Mouse (Mus musculus) WW6 (cell line): ENCODE data around the gene Fgfr2.

ENCODE experiments used
- DNase-seq: peaks from one replicate; pipeline ENCODE4 v3.0.0-alpha.2; 2013; ENCODE audit warnings: low read depth, low spot score

Fgfr2 gene

GRCm38 (mm10) chr7:133123244-133123998 is at the start of gene Fgfr2:
TSS of gene Fgfr2 (minus strand) at chr7:133123350.
- DNase-seq: no peak

DNA sequence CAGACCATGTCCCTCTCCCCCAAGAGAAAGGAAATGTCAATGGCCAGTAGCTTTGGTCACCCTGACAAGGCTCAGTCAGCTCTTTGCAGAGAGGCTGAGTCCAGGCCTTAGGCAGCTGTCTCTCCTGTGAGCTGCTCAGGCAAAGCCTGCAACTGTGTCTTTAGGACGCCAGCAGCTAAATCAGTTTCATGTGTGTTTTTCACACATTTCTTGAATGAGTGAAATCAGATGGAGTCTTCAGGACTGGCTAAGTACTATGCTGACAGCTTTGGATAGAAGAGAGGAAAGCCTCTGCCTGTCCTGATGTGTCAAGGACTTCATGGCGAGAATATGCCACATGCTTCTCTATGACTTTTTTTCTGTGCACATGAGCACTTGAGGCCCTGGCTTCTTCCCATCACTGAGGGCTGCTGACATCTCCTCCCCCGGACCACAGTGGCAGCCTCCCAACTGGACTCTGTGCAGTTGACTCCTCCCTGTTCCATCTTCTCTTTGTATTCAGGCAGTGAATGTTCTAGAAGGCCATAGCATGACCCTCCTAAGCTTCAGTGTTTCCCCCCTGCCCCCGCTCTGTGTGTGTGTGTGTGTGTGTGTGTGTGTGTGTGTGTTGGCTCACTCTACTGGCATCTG is 48.4 kb upstream of the Fgfr2 start:
- DNase-seq: no peak

DNA sequence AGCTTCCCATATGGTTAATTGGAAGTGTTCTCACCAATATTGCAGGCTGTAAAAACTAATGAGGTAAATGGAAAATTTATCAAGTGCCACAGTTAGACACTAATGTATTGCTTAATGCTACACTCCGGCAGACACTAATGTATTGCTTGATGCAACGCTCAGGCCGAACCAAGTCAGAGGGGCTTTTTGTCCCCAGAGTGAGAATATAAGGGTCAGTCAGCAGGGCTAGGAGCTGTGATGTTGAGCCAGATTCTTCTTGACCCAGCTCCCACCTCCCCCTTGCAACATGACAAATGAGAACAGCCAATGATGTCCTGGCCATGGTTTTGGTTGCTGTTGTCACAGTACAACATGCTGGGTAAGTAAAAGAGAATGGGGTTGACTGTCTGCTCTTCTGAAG is 45.8 kb upstream of the Fgfr2 start:
- DNase-seq: no peak

GRCm38 (mm10) chr7:133167903-133168302 is 44.8 kb upstream of the Fgfr2 start:
- DNase-seq: no peak

- no peak for DNase-seq
Observed at GRCm38 (mm10) chr7:133164770-133165169, 41.6 kb upstream of the Fgfr2 start.

- no peak for DNase-seq
Observed at GRCm38 (mm10) chr7:133163011-133163410, 39.9 kb upstream of the Fgfr2 start.

DNA sequence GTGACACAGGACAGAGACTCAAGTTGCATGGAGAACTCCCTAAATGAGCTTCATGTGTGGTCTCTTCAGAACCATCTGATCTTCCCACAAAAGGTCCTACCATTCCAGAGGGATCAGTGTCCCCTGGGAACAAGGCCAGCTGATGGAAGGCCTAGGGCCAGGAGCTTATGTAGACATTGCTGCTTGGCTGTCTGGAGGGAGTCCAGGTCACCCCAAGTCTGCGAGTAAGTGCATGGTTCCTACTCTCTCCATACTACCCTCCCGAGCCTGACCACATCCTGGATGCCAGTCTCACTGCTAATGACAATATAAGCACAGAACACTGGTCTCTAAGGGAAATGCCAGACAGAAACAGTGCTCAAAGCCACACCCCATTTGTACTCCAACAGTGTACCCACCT is 39.0 kb upstream of the Fgfr2 start:
- DNase-seq: no peak

GRCm38 (mm10) chr7:133161362-133162080 is 38.4 kb upstream of the Fgfr2 start:
- DNase-seq: no peak

- no peak for DNase-seq
Observed at GRCm38 (mm10) chr7:133159519-133159918, 36.4 kb upstream of the Fgfr2 start.

DNA sequence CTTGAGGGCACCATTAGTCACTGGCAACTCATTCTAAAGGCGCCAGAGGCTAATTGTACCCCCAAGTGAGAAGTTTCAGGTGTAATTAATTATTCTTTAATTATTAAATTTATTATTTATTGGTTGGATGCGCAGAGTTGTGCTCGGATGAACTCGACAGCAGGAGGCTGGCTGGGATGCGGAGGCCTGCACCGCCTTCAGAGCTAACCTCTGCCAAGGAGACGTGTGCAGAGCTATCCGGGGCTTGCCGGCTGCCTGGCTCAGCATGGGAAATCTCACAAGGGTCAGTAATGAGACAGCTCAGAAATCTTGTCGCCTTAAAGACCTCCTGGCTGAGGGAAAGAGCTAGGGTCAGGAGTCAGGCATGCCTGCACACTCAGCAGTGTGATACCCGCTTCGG is 32.5 kb upstream of the Fgfr2 start:
- DNase-seq: no peak

DNA sequence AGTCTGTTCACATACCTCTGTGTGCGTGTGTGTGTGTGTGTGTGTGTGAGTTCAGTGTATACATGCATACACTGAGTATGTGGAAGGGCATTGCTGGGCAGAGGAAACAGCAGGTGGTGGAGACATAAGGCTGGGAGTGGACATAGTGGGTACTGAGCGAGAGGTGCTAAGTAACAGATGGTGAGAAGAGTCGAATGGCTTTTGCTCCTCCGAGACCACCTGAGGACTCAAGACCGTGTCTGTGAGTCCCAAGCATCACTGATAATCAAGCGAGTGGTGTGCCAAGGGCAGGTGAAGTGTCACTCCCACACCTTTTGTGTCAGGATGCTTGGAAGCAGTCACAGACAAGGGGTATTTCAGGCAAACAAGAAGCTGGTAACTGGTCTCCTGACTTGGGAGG is 31.7 kb upstream of the Fgfr2 start:
- DNase-seq: no peak

- DNase-seq: no peak
Observed at GRCm38 (mm10) chr7:133139689-133140336, 16.7 kb upstream of the Fgfr2 start.

DNA sequence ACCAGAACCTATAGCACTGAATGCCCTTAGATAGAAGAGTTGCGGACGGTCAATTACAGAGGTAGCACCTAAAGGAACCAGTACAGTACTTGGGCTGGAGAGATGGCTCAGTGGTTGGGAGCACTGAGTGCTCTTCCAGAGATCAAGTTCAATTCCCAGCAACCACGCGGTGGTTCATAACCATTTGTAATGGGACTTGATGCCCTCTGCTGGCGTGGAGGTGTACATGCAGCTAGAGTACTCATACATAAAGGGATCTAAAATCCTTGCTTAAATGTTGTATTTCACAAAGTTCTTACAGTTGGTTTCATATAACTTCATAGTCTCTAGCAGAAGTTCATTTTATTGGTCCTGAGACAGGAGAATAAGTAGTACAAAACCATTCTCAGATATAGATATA is 10.4 kb upstream of the Fgfr2 start:
- no peak for DNase-seq

- no peak for DNase-seq
Observed at GRCm38 (mm10) chr7:133132702-133133101, 9.6 kb upstream of the Fgfr2 start.

DNA sequence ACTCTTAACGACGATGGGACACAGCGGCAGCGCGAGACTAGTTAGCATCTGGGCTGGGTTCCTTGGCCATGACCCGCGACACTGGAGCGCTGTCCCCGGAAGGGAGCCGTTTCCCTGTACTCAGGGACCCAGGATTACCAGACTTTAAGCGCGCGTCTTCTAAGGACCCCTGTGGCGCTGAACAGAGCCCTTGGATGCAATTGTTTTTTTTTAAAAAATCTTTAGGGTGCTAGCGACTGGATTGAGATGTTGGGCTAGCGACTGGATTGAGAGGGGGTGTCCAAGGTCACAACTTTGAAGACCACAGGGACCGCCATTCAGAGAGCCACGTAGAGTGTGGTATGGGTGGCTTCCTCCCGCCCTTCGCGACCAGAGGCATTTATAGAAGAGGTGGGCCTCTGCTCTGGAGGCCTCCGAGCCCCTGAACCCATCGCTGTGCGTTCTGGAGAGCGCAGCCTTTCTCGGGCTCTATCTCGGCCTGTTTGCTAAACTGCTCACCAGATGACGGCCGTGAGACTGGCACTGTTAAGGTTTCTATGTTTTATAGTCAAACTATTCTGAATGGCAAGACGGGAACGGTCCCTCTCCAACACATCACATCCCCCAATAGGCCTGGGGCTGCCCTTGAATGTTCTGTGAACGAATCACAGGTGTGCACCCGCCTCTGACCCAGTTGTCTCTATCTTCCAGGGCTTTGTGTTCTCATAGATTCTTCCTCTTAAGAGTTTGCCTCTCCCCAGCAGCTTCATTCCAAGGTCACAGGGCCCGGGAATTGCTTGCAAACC is 1.7 kb upstream of the Fgfr2 start:
- no peak for DNase-seq

GRCm38 (mm10) chr7:133123999-133124700 is 1.0 kb upstream of the Fgfr2 start, which contains the start of gene Ctbp2:
TSS of gene Ctbp2 (minus strand) at chr7:133124354.
- no peak for DNase-seq

DNA sequence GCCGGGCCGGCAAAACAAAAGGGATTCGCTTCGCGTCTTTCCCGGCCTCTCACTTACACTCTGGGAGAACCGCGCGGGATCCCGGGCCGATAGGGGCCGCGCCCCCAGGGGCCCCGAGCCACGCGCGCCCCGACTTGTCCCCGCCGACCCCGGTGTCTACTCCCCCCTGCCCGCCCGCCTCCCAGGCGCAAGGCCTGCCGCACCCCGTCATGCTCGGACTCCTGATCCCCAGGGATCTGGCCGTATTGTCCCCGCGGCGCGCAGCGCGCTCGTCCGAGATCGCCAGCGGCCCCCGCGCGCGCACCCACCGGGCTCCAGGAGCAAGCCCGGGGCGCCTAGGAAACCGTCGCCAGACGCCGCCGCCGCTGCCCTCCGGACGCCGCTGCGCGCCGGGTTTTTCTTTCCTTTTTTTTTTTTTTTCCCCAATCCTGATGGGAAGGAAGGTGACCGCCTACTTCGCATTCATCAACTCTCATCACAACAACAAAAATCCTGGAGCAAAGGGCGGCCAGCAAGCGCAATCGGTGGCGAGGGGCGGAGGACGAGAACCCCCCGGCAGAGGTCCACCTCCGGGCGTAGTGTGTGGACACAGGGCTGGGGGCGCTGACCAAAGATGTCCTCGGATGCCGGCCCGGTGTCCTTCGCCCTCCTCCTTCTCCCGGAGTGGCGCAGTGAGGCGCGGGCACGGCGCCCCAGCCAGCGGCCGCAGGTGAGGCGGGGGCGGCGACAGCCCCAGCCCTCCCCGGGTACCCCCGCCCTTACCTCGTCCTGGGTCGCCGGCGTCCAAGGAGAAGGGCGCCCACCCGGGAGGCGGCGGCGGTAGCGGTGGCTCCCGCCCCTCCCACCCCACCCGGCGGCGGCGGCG is 539 bp downstream of the Fgfr2 start:
- no peak for DNase-seq

- no peak for DNase-seq
Observed at GRCm38 (mm10) chr7:133121661-133122378, 1.3 kb downstream of the Fgfr2 start.

- no peak for DNase-seq
Observed at GRCm38 (mm10) chr7:133121080-133121607, 2.0 kb downstream of the Fgfr2 start.
